Mouse (Mus musculus) forebrain, postnatal 0 days (tissue): ENCODE data around the gene Plcb1. TPM values are rescaled to one million over a fixed set of nuclear protein-coding genes. Genes with fewer than 3 reads are reported as not detected.

ENCODE experiments used
- ATAC-seq: fragments of 200-750 bp; cut with Nextera tagmentation; 2 replicates; pipeline ENCODE4 v1.8.0; 2017; ENCODE audit warnings: mild to moderate bottlenecking, moderate library complexity
- DNase-seq: peaks from one replicate; pipeline ENCODE4 v3.0.0-alpha.2; 2015
- H3K27ac ChIP-seq: fragments of 300-500 bp; sonication (generic); 2 replicates; pipeline ENCODE4 v1.5.1; 2014; ENCODE audit warnings: low read depth, mild to moderate bottlenecking, antibody characterized with exemption, low read length, moderate library complexity, mixed read lengths
- H3K27me3 ChIP-seq: fragments of 300-500 bp; sonication (generic); 2 replicates; pipeline ENCODE4 v1.6.1; 2014; ENCODE audit warnings: mild to moderate bottlenecking, low read length, mixed read lengths; ENCODE audit not compliant: insufficient read depth
- H3K36me3 ChIP-seq: fragments of 300-500 bp; sonication (generic); 2 replicates; pipeline ENCODE4 v1.6.1; 2014; ENCODE audit warnings: mild to moderate bottlenecking, moderate library complexity; ENCODE audit not compliant: insufficient read depth
- H3K4me1 ChIP-seq: fragments of 300-500 bp; sonication (generic); 2 replicates; pipeline ENCODE4 v1.6.1; 2014; ENCODE audit warnings: antibody characterized with exemption; ENCODE audit not compliant: insufficient read depth
- H3K4me2 ChIP-seq: fragments of 300-500 bp; sonication (generic); 2 replicates; pipeline ENCODE4 v1.6.1; 2014; ENCODE audit warnings: low read depth, mild to moderate bottlenecking, moderate library complexity
- H3K4me3 ChIP-seq: fragments of 300-500 bp; sonication (generic); 2 replicates; pipeline ENCODE4 v1.5.1; 2014; ENCODE audit warnings: low read depth, low read length, mixed read lengths
- H3K9ac ChIP-seq: fragments of 300-500 bp; sonication (generic); 2 replicates; pipeline ENCODE4 v1.6.1; 2014; ENCODE audit warnings: mild to moderate bottlenecking
- H3K9me3 ChIP-seq: fragments of 300-500 bp; sonication (generic); 2 replicates; pipeline ENCODE4 v1.6.1; 2016; ENCODE audit warnings: low read length
- CTCF ChIP-seq: sonication (generic); IDR thresholded peaks from 2 replicates; pipeline ENCODE4 v1.5.1; 2016; ENCODE audit warnings: antibody characterized with exemption, control low read depth, low read depth
- WGBS: fragments of 180-500 bp; shearing (Covaris S2); extraction: QIAGEN DNeasy Blood & Tissue Kit; methylation state at CpG from one replicate; pipeline ENCODE4 v1.1.7; 2014; 5-methylcytosine and 5-hydroxymethylcytosine counted together
- polyA plus RNA-seq: library from polyadenylated mRNA; unstranded; fragments of >200 nt; fragmentation: Nextera tagmentation; extraction: Ambion mirVana; gene quantifications from 2 replicates; pipeline ENCODE4 v1.2.1, GENCODE M21; 2015
- total RNA-seq: library from RNA; depleted of rRNA; stranded (reverse); fragments of >200 nt; gene quantifications from 2 replicates; pipeline ENCODE4 v1.2.3, GENCODE M21; 2014

Plcb1 gene
- total and polyA plus RNA-seq, 2 experiments from 2014 or later, result 37.7 to 61.8 TPM

- Histone ChIP-seq H3K4me3 (no peak overlapping the region), H3K9me3 (no peaks in the 10 kb centered on the region), H3K9ac (no peak overlapping the region), H3K4me1 (no peaks in the 10 kb centered on the region), H3K36me3 (no peaks in the 10 kb centered on the region), H3K27ac (no peak overlapping the region), H3K27me3 (no peaks in the 10 kb centered on the region), H3K4me2 (no peak overlapping the region)
- DNase-seq, result peak; percentile 14
- peak; percentile 66; the same call in 1 of the 2 replicates for ATAC-seq
- 23% methylated on average over 2 of the region's 2 CpGs for WGBS
- no peak for TF ChIP-seq CTCF
Measured at GRCm38 (mm10) chr2:135108607-135109006, 322.7 kb downstream of the Plcb1 start.

DNA sequence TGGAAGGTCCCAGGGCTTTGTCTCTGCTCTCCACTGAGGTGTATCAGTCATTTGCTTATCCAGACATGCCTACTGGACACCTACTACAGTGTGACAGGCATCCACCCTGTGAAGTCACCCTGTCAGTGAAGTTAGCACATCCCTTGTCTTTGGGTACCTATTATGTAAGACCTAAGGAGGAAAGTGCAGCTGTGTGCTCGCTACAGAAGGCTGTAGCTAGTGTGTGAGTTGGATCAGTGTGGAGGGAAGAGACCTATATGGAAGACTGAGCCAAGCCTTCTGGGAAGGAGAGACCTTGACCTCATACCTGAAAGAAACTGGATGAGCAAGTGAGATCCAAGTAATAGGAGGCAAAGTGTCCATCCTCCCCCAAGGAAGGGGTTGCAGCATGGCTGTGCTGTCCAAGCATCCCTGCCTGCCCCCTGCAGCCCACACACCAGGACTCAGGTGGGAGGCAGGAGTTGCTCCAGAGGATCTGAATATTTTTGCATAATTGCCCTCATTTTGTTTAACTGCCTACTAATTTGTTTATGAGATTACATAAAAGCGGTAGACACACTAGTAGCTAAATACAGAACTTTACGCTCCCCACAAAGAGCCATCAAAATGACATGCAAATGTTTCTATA lies 328.7 kb downstream of the Plcb1 start:
- no peaks in the 10 kb centered on the region for H3K27me3 ChIP-seq
- no peaks in the 10 kb centered on the region for H3K4me1 ChIP-seq
- no peak overlapping the region for H3K9ac ChIP-seq
- ATAC-seq, result no peak
- H3K4me2 ChIP-seq, result no peak overlapping the region
- no peak for TF ChIP-seq CTCF
- H3K27ac ChIP-seq, result no peak overlapping the region
- H3K36me3 ChIP-seq, result no peaks in the 10 kb centered on the region
- no peak for DNase-seq
- no peaks in the 10 kb centered on the region for H3K9me3 ChIP-seq
- no peak overlapping the region for H3K4me3 ChIP-seq
- WGBS, result 56% methylated on average over 3 of the region's 3 CpGs

- H3K36me3 ChIP-seq, result no peaks in the 10 kb centered on the region
- 60% methylated on average over 4 of the region's 4 CpGs for WGBS
- no peaks in the 10 kb centered on the region for H3K9me3 ChIP-seq
- no peaks in the 10 kb centered on the region for H3K4me1 ChIP-seq
- H3K27ac ChIP-seq, result no peak overlapping the region
- H3K27me3 ChIP-seq, result no peaks in the 10 kb centered on the region
- TF ChIP-seq CTCF, result no peak
- no peak for DNase-seq
- no peak overlapping the region for H3K4me3 ChIP-seq
- no peak overlapping the region for H3K4me2 ChIP-seq
- no peak overlapping the region for H3K9ac ChIP-seq
- ATAC-seq, result no peak
Measured at GRCm38 (mm10) chr2:135123057-135123456, 337.2 kb downstream of the Plcb1 start.

DNA sequence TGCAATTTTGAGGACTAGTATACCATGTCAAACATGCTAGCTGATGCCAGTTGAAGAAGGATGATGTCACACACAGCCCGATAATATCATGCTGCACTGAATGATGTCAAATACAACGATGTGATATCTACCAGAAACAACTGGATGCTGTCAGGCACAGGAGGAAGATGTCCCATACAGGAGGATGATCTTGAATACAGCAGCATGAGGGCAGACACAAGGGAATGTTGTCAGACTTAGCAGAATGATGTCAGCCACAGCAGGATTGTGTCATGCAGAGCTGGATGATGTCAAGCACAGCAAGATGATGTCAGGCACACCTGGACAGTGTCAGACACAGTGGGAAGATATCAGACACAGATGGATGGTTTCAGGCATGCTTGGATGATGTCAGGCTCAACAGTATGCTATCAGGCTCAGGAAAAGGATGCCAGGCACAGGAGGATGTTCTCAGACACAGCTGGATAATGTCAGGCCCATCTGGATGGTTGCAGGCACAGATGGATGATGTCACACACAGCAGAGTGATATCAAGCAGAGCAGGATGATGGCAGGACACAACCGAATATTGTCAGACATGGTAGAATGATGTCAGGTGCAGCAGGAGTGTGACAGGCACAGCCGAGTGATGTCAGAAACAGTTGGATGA lies 338.0 kb downstream of the Plcb1 start:
- WGBS, result 88% methylated on average over 4 of the region's 4 CpGs
- Histone ChIP-seq H3K4me1 (no peaks in the 10 kb centered on the region), H3K27me3 (no peaks in the 10 kb centered on the region), H3K36me3 (no peaks in the 10 kb centered on the region), H3K4me2 (no peak overlapping the region), H3K9me3 (no peaks in the 10 kb centered on the region), H3K9ac (no peak overlapping the region), H3K27ac (no peak overlapping the region), H3K4me3 (no peak overlapping the region)
- ATAC-seq (peak; percentile 29; the same call in 1 of the 2 replicates), DNase-seq (no peak)
- TF ChIP-seq CTCF, result no peak

DNA sequence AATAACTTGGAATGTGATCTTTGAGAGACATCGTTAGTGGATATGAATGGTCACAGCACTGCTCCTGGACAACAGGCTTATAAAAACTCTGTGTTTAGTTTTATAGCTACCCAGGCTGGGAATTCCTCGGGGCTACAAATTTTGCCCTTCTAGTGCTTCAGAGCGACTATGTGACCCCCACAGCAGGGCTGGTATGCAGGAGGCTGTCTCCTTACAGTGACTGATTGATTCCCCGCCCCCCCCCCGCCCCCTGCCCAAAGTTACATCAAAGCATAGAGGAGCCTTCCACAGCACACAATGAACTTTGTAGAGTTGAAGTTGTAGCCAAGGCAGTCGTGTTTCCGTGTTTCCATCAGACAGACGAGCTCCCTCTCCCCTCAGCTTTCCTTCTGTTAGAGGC lies 354.7 kb downstream of the Plcb1 start:
- Histone ChIP-seq H3K4me3 (no peak overlapping the region), H3K27ac (no peak overlapping the region), H3K9ac (no peak overlapping the region), H3K9me3 (no peaks in the 10 kb centered on the region), H3K4me2 (peak overlapping the region; percentile 13; the same call in 1 of the 2 replicates), H3K27me3 (no peaks in the 10 kb centered on the region), H3K36me3 (no peaks in the 10 kb centered on the region), H3K4me1 (no peaks in the 10 kb centered on the region)
- 4% methylated on average over 8 of the region's 8 CpGs for WGBS
- ATAC-seq, result no peak
- no peak for DNase-seq
- no peak for TF ChIP-seq CTCF

- ATAC-seq (no peak), DNase-seq (no peak)
- no peak overlapping the region for H3K27ac ChIP-seq
- WGBS, result 89% methylated on average over 7 of the region's 7 CpGs
- TF ChIP-seq CTCF, result no peak
- H3K4me1 ChIP-seq, result no peaks in the 10 kb centered on the region
- no peak overlapping the region for H3K4me3 ChIP-seq
- H3K27me3 ChIP-seq, result no peaks in the 10 kb centered on the region
- H3K36me3 ChIP-seq, result no peaks in the 10 kb centered on the region
- H3K4me2 ChIP-seq, result no peak overlapping the region
- H3K9ac ChIP-seq, result no peak overlapping the region
- H3K9me3 ChIP-seq, result no peaks in the 10 kb centered on the region
Measured at GRCm38 (mm10) chr2:135152289-135152688, 366.4 kb downstream of the Plcb1 start.

- Histone ChIP-seq H3K27ac (no peak overlapping the region), H3K27me3 (no peaks in the 10 kb centered on the region), H3K4me1 (no peaks in the 10 kb centered on the region), H3K4me3 (no peak overlapping the region), H3K4me2 (no peak overlapping the region), H3K36me3 (no peaks in the 10 kb centered on the region), H3K9me3 (no peaks in the 10 kb centered on the region), H3K9ac (no peak overlapping the region)
- DNase-seq (peak; percentile 12), ATAC-seq (peak; percentile 72)
- TF ChIP-seq CTCF, result no peak
- 67% methylated on average over 4 of the region's 4 CpGs for whole genome bisulfite sequencing
Measured at GRCm38 (mm10) chr2:135153248-135153647, 367.4 kb downstream of the Plcb1 start.
